Mouse (Mus musculus) forebrain, embryonic 16.5 days (tissue): ENCODE results near the gene Lmo3. TPM values are rescaled to one million over a fixed set of nuclear protein-coding genes. Genes with fewer than 3 reads are reported as not detected.

Source experiments
- ATAC-seq: fragments of 200-750 bp; cut with Nextera tagmentation; 2 replicates; pipeline ENCODE4 v1.8.0; 2017; ENCODE audit warnings: mild to moderate bottlenecking, moderate library complexity
- H3K27ac ChIP-seq: fragments of 300-500 bp; sonication (generic); 2 replicates; pipeline ENCODE4 v1.5.1; 2014; ENCODE audit warnings: low read length, control low read depth
- H3K27me3 ChIP-seq: fragments of 300-500 bp; sonication (generic); replicated peaks from 2 replicates; pipeline ENCODE4 v1.6.1; 2014; ENCODE audit warnings: low read length; ENCODE audit not compliant: control insufficient read depth, insufficient read depth
- H3K36me3 ChIP-seq: fragments of 300-500 bp; sonication (generic); 2 replicates; pipeline ENCODE4 v1.6.1; 2014; ENCODE audit not compliant: control insufficient read depth, insufficient read depth
- H3K4me1 ChIP-seq: fragments of 300-500 bp; sonication (generic); replicated peaks from 2 replicates; pipeline ENCODE4 v1.6.1; 2014; ENCODE audit warnings: low read length; ENCODE audit not compliant: control insufficient read depth, insufficient read depth
- H3K4me2 ChIP-seq: fragments of 300-500 bp; sonication (generic); 2 replicates; pipeline ENCODE4 v1.6.1; 2014; ENCODE audit warnings: mild to moderate bottlenecking, low read length, control low read depth
- H3K4me3 ChIP-seq: fragments of 300-500 bp; sonication (generic); replicated peaks from 2 replicates; pipeline ENCODE4 v1.5.1; 2014; ENCODE audit warnings: mild to moderate bottlenecking, low read length, control low read depth
- H3K9ac ChIP-seq: fragments of 300-500 bp; sonication (generic); replicated peaks from 2 replicates; pipeline ENCODE4 v1.6.1; 2014; ENCODE audit warnings: low read depth, low read length, control low read depth
- H3K9me3 ChIP-seq: fragments of 300-500 bp; sonication (generic); 2 replicates; pipeline ENCODE4 v1.6.1; 2016; ENCODE audit warnings: low read length; ENCODE audit not compliant: control insufficient read depth
- WGBS: fragments of 180-500 bp; shearing (Covaris S2); extraction: QIAGEN DNeasy Blood & Tissue Kit; methylation state at CpG from one replicate; pipeline ENCODE4 v1.1.7; 2014; 5-methylcytosine and 5-hydroxymethylcytosine counted together
- polyA plus RNA-seq: library from polyadenylated mRNA; unstranded; fragments of >200 nt; fragmentation: Nextera tagmentation; extraction: Ambion mirVana; gene quantifications from 2 replicates; pipeline ENCODE4 v1.2.1, GENCODE M21; 2015

Gene Lmo3
- polyA plus RNA-seq, 1 experiment from 2014 or later, result 204 TPM

DNA sequence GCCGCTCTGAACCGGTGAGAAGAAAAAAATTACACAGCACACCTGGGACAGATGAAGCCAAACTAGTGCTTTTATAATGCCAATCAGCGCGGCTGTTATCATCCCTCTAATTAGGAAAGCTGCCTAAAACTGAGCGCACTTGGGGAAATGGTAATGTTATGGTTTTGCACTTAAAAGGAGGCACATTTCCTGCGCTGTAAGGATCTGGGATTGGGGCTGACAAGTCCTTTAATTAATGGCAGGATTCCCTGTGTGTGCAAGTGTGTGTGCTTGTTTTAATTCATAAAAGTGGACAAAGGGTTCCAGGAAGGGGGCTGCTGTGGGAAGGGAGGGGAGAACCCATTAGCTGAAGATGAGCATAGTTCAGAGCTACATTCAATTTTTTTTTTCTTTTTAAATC, 154.4 kb downstream of the Lmo3 start:
- Histone ChIP-seq H3K9me3 (no peaks in the 10 kb centered on the region), H3K4me2 (peak overlapping the region; percentile 23; the same call in 1 of the 2 replicates), H3K4me1 (peaks cover 38% of the 10 kb centered on the region), H3K27ac (no peak overlapping the region), H3K36me3 (no peaks in the 10 kb centered on the region), H3K9ac (no peak overlapping the region), H3K27me3 (no peaks in the 10 kb centered on the region), H3K4me3 (no peak overlapping the region)
- 4% methylated on average over 6 of the region's 6 CpGs for WGBS
- no peak for ATAC-seq

- Histone ChIP-seq H3K4me3 (no peak overlapping the region), H3K27me3 (no peaks in the 10 kb centered on the region), H3K9ac (no peak overlapping the region), H3K9me3 (no peaks in the 10 kb centered on the region), H3K4me1 (peaks cover 38% of the 10 kb centered on the region), H3K27ac (no peak overlapping the region), H3K36me3 (no peaks in the 10 kb centered on the region), H3K4me2 (peak overlapping the region; percentile 23)
- WGBS, result 4% methylated on average over 3 of the region's 3 CpGs
- ATAC-seq, result no peak
Measured at GRCm38 (mm10) chr6:138426894-138427293, 154.9 kb downstream of the Lmo3 start.

DNA sequence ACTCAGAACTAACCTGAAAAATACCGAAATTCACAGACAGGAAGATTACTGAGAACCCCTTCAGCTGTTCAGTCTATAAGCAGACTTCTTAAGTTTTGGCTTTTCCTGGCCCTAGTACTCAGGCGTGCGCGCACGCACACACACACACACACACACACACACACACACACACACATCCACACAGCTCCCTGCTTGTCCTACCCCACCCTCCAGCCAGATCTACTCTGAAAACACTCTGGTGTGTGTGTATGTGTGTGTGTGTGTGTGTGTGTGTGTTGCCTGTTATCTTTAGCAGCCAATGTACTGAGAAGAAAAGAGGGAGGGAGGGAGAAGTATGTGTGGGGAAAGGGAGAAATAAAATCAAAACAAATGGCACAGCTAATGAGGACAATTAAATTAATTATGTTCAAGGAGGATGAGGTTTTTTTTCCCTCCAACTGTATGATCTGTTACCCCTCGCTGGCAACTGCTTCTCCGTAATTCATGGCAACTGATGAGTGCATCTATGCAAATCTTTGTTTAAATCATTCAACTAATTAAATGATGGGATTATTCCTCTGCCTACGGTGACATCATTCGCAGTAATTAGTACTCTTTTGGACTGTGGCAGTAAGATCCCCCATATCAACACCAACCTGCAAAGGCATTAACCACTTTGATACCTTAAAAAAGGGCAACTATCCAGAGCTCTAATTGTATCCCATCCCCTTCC, 157.1 kb downstream of the Lmo3 start:
- WGBS, result 8% methylated on average over 9 of the region's 9 CpGs
- no peak overlapping the region for H3K9ac ChIP-seq
- peak; percentile 19 for ATAC-seq

GRCm38 (mm10) chr6:138422671-138423321, 159.0 kb downstream of the Lmo3 start:
- Histone ChIP-seq H3K4me3 (peak overlapping the region; percentile 54), H3K9me3 (no peaks in the 10 kb centered on the region), H3K27ac (peak overlapping the region; percentile 98), H3K9ac (peak overlapping the region; percentile 64), H3K4me1 (peaks cover 53% of the 10 kb centered on the region), H3K27me3 (no peaks in the 10 kb centered on the region), H3K36me3 (no peaks in the 10 kb centered on the region), H3K4me2 (peak overlapping the region; percentile 54)
- peak; percentile 16 for ATAC-seq
- WGBS, result under 1% methylated on average over 16 of the region's 16 CpGs

More for the DNA sequence above, 157.1 kb downstream of the Lmo3 start:
- Histone ChIP-seq H3K27me3 (no peaks in the 10 kb centered on the region), H3K4me3 (peak overlapping the region; percentile 19), H3K9me3 (no peaks in the 10 kb centered on the region), H3K27ac (peak overlapping the region; percentile 68), H3K4me1 (peaks cover 41% of the 10 kb centered on the region), H3K36me3 (no peaks in the 10 kb centered on the region), H3K4me2 (peak overlapping the region; percentile 43)

DNA sequence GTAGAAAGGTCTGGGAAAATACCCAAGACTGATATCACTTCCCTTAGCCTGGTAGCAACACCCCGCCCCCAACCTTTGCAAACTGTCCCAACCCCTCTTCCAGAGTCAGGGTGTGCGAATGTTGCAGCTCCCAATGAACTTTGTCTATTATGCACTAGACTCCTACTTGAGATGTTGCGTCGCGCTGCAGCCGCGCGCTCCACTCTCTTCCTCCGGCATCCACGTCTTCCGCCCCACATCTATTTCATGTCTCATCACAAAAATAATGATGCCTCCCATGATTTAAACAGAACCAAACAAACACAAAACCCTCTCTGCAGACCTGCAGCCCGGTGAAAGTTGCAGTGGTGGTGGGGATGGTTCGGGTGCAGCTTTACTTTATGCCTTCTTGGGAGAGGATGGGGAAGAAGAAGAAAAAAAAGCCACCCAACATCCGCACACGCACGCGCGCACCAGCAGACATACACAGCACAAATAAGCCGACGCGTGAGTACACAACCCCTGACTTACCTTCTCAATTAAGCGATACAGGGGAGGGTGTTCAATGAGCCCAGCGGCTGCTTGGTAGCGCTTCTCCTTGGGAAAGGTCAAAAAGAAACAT, 159.7 kb downstream of the Lmo3 start:
- Histone ChIP-seq H3K36me3 (no peaks in the 10 kb centered on the region), H3K9ac (peak overlapping the region; percentile 64), H3K4me2 (peak overlapping the region; percentile 54), H3K4me3 (peak overlapping the region; percentile 54), H3K4me1 (peaks cover 49% of the 10 kb centered on the region), H3K27ac (peak overlapping the region; percentile 98), H3K9me3 (no peaks in the 10 kb centered on the region), H3K27me3 (no peaks in the 10 kb centered on the region)
- ATAC-seq, result no peak
- under 1% methylated on average over 24 of the region's 24 CpGs for WGBS

DNA sequence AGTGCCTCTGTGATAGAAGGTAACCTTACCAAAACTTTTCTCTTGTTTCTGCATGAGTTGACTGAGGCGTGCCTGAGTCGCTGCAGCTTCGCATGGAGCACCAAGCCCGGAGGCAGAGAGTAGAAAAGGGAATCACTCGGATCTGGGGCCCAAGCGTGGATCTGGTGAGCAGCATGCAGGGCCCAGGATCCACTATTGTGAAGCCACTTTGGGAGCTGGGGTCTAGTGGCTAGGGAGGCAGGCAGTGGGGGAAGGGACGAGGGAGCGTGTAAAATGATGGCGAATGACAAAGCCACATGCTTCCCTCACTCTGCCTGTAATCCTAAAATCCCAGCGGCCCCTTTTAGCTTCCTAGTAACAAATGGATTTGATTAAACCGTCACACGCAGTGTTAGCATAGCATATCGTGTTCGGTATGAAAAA, 160.6 kb downstream of the Lmo3 start:
- peaks cover 44% of the 10 kb centered on the region for H3K4me1 ChIP-seq

GRCm38 (mm10) chr6:138420536-138420891, 161.3 kb downstream of the Lmo3 start:
- peak; percentile 54 for ATAC-seq
- peak overlapping the region; percentile 54 for H3K4me2 ChIP-seq
- no peaks in the 10 kb centered on the region for H3K9me3 ChIP-seq
- H3K27me3 ChIP-seq, result no peaks in the 10 kb centered on the region
- 1% methylated on average over 3 of the region's 3 CpGs for WGBS
- H3K9ac ChIP-seq, result peak overlapping the region; percentile 64
- H3K4me3 ChIP-seq, result peak overlapping the region; percentile 54
- H3K4me1 ChIP-seq, result peaks cover 40% of the 10 kb centered on the region
- H3K36me3 ChIP-seq, result no peaks in the 10 kb centered on the region
- H3K27ac ChIP-seq, result peak overlapping the region; percentile 98

More for the DNA sequence above, 160.6 kb downstream of the Lmo3 start:
- no peaks in the 10 kb centered on the region for H3K36me3 ChIP-seq
- H3K9me3 ChIP-seq, result no peaks in the 10 kb centered on the region
- H3K9ac ChIP-seq, result peak overlapping the region; percentile 64
- peak overlapping the region; percentile 98 for H3K27ac ChIP-seq
- ATAC-seq, result peak; percentile 4; the same call in 1 of the 2 replicates
- no peaks in the 10 kb centered on the region for H3K27me3 ChIP-seq
- H3K4me2 ChIP-seq, result peak overlapping the region; percentile 54
- WGBS, result 2% methylated on average over 14 of the region's 14 CpGs
- H3K4me3 ChIP-seq, result peak overlapping the region; percentile 54

DNA sequence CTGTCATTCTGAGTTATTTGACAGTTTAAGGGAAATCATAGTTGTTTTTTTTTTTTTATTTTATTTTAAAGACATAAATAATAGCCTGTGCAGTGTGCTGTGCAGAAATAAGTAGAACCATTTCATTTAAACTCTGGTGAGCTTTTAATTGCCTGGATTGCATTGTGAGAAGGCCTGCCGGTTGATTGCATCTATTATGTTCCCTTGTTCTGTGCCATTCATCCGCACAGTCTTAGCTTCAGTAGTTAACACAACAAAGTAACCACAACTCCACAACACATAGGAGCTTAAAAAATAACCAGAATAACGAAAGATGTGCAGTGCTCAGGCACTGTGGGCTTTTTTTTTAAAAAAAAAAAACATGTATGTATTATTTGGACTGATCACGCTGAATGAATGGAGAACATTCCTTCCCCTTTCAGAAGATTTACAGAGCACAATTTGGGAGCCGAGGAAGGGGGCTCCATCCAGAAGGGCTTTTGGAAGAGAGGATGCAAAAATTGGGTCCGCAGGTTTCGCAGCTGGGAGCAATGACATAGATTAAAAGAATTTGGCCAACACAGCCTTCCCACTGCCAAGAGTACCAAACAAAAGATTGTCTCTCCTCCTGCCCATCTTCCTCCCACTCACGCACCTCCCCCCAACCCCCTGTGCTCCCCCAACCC, 161.8 kb downstream of the Lmo3 start:
- Histone ChIP-seq H3K4me1 (peaks cover 40% of the 10 kb centered on the region), H3K27ac (peak overlapping the region; percentile 98), H3K36me3 (no peaks in the 10 kb centered on the region), H3K9me3 (no peaks in the 10 kb centered on the region), H3K9ac (peak overlapping the region; percentile 64), H3K27me3 (no peaks in the 10 kb centered on the region), H3K4me3 (peak overlapping the region; percentile 54), H3K4me2 (peak overlapping the region; percentile 54)
- peak; percentile 51 for ATAC-seq
- WGBS, result 3% methylated on average over 8 of the region's 8 CpGs

- 69% methylated on average over 3 of the region's 3 CpGs for WGBS
- ATAC-seq, result peak; percentile 77
- no peak overlapping the region for H3K27ac ChIP-seq
Measured at GRCm38 (mm10) chr6:138412075-138412474, 169.7 kb downstream of the Lmo3 start.

More at GRCm38 (mm10) chr6:138412075-138412474, 169.7 kb downstream of the Lmo3 start:
- H3K4me1 ChIP-seq, result peaks cover 12% of the 10 kb centered on the region
- no peak overlapping the region for H3K4me2 ChIP-seq
- H3K36me3 ChIP-seq, result no peaks in the 10 kb centered on the region
- no peaks in the 10 kb centered on the region for H3K9me3 ChIP-seq
- H3K4me3 ChIP-seq, result no peak overlapping the region
- no peak overlapping the region for H3K9ac ChIP-seq
- no peaks in the 10 kb centered on the region for H3K27me3 ChIP-seq
